Mouse (Mus musculus) B cell, adult 67 days (primary cell): ENCODE measurements around the gene Btbd8. TPM values are rescaled to one million over a fixed set of nuclear protein-coding genes. Genes with fewer than 3 reads are reported as not detected.

Experiments
- total RNA-seq, 2 experiments: library from RNA; stranded (reverse); gene quantifications; 4 replicates each; pipeline ENCODE4 v1.2.4; 2023

Gene Btbd8
- total RNA-seq: 10 to 100 TPM; 13.5 to 14.3 TPM

DNA sequence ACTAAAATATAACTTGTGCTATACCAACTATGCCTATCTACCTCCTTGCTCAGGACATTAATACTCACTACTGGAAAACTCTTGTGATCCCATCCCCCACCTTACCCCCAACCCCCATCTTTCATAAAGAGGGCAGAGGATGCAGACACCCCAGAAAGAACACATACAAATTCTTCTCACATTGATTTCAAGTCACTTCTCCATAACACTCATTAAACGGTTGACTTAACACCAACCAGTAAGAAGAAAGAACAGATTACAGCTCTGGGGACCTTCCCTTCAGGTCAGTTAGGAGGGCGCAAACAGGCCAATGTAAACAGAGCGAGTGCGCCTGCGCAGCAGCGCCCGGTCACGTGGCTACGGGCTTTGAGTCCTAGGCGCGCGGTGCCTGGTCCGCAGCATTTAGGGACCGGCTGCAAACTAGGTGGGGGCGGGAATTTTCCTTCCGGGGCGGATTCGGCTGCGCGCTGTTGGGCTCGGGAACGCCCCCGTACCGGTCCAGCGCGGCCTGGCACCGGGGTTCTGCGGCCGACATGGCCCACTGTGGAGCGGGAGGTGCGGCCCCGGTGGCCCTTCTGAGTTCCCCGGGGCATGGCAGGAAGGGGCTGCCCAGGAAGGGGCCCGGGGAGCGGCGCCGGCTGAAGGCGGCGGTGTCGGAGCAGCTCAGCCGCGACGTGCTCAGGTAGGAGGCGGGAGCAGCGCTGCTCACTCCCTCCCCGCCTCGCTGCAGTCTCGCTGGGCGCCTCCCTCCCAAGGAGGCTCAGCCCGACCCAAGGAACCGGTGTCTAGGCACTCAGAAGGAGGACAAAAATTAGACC is at the start of gene Btbd8:
TSS of gene Btbd8 (plus strand) at position 534 of the 818 bp plus-strand sequence.

DNA sequence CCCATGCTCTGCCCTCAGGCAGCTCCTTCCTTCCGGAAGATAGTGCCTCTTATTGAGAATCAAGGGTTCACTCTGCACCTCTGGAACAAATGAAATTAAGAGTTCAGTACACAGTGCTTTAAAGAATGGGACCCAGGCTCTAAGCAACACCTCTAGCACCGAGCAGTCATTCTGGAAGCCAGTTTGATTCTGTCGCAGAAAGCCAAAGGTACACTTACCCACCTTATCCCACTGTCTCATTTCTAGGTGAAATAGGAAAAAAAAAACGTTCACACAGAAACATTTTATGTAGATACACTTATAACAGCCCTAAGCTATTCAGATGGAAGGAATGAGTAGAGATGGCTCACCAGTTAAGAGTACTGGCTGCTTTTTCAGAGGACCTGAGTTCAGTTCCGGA is 35.4 kb upstream of the Btbd8 start, which contains the start of gene Ephx4:
TSS of gene Ephx4 (plus strand) at position 301 of the 400 bp plus-strand sequence.

DNA sequence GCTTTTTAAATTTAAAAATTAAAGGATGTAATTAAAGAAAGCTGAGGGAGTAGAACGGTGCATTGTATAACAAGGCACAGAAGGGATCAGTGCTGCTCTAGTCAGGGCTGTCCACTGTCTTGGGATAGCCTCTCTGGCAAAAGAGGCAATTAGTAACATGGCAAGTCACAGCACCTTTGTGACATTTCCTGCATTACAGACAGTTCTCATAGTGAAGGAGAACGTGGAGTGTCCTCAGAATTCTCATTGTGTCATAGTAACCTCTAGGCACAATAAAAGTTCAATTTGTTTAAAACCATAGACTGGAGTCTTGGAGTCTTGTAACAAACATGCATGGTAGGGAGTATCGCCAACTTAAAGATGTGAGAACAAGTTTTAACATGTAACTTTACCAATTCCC is 6.5 kb upstream of the Btbd8 start, which contains the start of gene Lpcat2b:
TSS of gene Lpcat2b (plus strand) at position 301 of the 400 bp plus-strand sequence.

DNA sequence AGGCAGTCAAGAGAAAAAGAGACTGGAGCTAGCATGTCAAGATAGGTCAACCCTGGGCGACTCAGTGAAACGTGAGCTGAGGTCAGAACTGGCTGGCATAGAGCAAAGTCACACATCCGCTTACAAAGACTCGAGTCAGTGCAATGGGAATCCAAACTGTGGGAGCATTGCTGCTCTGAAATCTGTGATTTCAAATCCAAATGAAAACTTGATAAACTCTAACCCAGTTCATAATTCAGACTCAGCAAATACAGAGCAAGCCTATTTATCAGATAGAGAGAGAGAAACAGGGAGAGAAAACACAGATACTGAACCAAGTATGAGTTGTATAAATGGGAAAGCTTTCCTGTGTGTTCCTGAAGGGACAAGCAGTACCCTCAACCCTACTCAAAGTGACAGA is 69.5 kb downstream of the Btbd8 start, which contains the start of gene Gm42669:
TSS of gene Gm42669 (plus strand) at position 301 of the 400 bp plus-strand sequence.

DNA sequence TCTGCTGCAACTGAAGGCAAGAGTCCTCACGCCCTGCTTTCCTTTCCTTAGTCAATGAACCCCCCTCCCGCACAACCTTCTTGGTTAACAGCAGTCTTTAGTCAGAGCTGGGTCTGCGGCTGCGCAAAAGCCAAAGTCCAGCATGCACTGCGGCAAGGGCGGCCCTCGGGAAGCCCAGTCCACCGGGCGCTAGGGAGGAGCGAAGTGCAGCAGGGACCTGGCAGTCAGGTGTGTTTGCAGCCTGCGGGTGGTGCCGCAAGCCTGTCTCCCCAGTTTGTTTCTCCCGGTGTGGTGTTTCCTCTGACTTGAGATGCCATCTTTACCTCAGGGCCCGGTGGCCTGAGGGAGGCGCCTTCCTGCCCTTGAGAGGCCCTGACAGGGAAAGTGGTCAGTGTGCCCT is 96.8 kb downstream of the Btbd8 start, which contains the start of gene 1700028K03Rik:
TSS of gene 1700028K03Rik (plus strand) at position 129 of the 400 bp plus-strand sequence.

Other genes with a start within 250 kb of the Btbd8 start
- under 1 TPM in 1 of 2 experiments, not detected in 1; 0.61 TPM for gene Tgfbr3, start 148.4 kb upstream of the Btbd8 start, total RNA-seq
- under 1 TPM; 0.65 to 0.67 TPM for gene Brdt, start 106.8 kb upstream of the Btbd8 start, total RNA-seq
- not detected for gene Ephx4, start 35.3 kb upstream of the Btbd8 start, total RNA-seq
- gene Lpcat2b, start 6.4 kb upstream of the Btbd8 start, total RNA-seq: not detected
- gene Gm42669, start 69.6 kb downstream of the Btbd8 start, total RNA-seq: under 1 TPM in 1 of 2 experiments, not detected in 1; 0.21 TPM
- gene 1700028K03Rik, start 96.7 kb downstream of the Btbd8 start, total RNA-seq: under 1 TPM; 0.32 to 0.62 TPM
- gene Rpap2, start 159.4 kb downstream of the Btbd8 start, total RNA-seq: 10 to 100 TPM; 23.8 to 32.8 TPM
- gene Glmn, start 159.9 kb downstream of the Btbd8 start, total RNA-seq: 10 to 100 TPM; 14.7 to 18.1 TPM